ENCODE assay signal across 10 mouse cellular contexts in the genomic region with DNA sequence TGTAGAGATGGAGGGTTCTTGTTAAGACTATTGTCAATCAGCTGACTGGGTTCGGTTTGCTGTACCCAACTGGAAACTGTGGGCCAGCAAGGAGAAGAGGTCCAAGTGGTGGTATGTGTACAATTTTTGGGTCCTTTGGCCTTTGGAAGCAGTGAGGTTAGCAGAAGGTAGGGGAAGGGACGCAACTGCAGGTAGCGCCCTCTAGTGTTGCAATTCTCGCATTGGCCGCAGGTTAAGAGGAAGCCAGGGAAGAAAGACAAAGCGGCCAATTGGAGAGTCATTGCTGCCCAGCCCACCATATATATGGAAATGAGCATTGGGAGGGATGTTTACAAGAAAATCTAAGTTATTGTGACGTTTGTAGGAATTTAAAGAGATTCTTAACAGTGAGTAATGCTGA. TPM values are rescaled to one million over a fixed set of nuclear protein-coding genes. Genes with fewer than 3 reads are reported as not detected.
DNase-seq lines count a peak whose midpoint lies in the region; ATAC-seq and TF ChIP-seq lines count a peak whose summit lies in the region.
"Had no signal": no experiment of that assay in that cellular context is flagged by ENCODE, and none has a peak within 500 bp of the region (broad histone marks: within the 10 kb centered on the region; RNA-seq: fewer than 3 reads in every experiment).

No protein-coding gene starts in this region.

- TF ChIP-seq POLR2A in liver, adult 2 months (IDR thresholded peaks at IDR 0.05; ENCODE audit: extremely low read depth, insufficient read depth, low read length) = no peak

- H3K27ac ChIP-seq in kidney, embryonic 14.5 days (ENCODE audit: low read depth, low read length) = no peak overlapping the region
- H3K27ac ChIP-seq in liver, adult 2 months (replicated peaks; ENCODE audit: insufficient read depth, low read depth, low read length) = no peak overlapping the region
- H3K27ac ChIP-seq: limb, embryonic 15.5 days had no signal

- H3K36me3 ChIP-seq in kidney, embryonic 14.5 days (ENCODE audit: control insufficient read depth, insufficient read depth, low read length) = no peaks in the 10 kb centered on the region
- no peaks in the 10 kb centered on the region for H3K36me3 ChIP-seq in liver, adult 2 months (ENCODE audit: control insufficient read depth, insufficient read depth, low read length)
- H3K36me3 ChIP-seq: limb, embryonic 15.5 days had no signal

- WGBS in kidney, embryonic 14.5 days = 13% methylated on average over 7 of the region's 7 CpGs
- WGBS in liver, adult 2 months = 33% methylated on average over 7 of the region's 7 CpGs

- H3K9ac ChIP-seq in kidney, embryonic 14.5 days (ENCODE audit: low read depth, low read length) = no peak overlapping the region
- H3K9ac ChIP-seq in liver, adult 2 months (ENCODE audit: low read depth, low read length) = no peak overlapping the region
- H3K9ac ChIP-seq: limb, embryonic 15.5 days had no signal

- peak; percentile 43 for DNase-seq in kidney, adult 11 months
- DNase-seq in ES-CJ7 (ENCODE audit: low read depth, low spot score) = peak; percentile 92
- peak; percentile 60 to 72 for DNase-seq in adrenal gland, postnatal 36 days
- peak; percentile 9 to 25 for DNase-seq in gastrocnemius, postnatal 36 days
- peak; percentile 45 for DNase-seq in liver, adult 2 months (ENCODE audit: extremely low read depth, low read depth, low spot score)
- DNase-seq in retina, postnatal 1 day = peak; percentile 64

- no peak overlapping the region for H3K4me2 ChIP-seq in kidney, embryonic 14.5 days (replicated peaks; ENCODE audit: low read depth, low read length)
- H3K4me2 ChIP-seq: limb, embryonic 15.5 days had no signal

- no peaks in the 10 kb centered on the region for H3K79me2 ChIP-seq in liver, adult 2 months (ENCODE audit: control insufficient read depth, insufficient read depth, low read length)

- no peak for ATAC-seq in kidney, embryonic 14.5 days (ENCODE audit: low FRiP score, low TSS enrichment)
- ATAC-seq in inflammation-experienced regulatory T-cells, adult 6 months = no peak

- no peaks in the 10 kb centered on the region for H3K27me3 ChIP-seq in kidney, embryonic 14.5 days (ENCODE audit: control insufficient read depth, insufficient read depth, low read length)
- no peaks in the 10 kb centered on the region for H3K27me3 ChIP-seq in liver, adult 2 months (ENCODE audit: control insufficient read depth, insufficient read depth, low read length)
- H3K27me3 ChIP-seq: limb, embryonic 15.5 days had no signal

- H3K4me1 ChIP-seq in kidney, embryonic 14.5 days (ENCODE audit: control insufficient read depth, insufficient read depth, low read length) = no peaks in the 10 kb centered on the region
- H3K4me1 ChIP-seq in liver, adult 2 months (ENCODE audit: control insufficient read depth, insufficient read depth, low read length) = 0 out of 2 replicates have a peak, but pooled peaks cover 2% of the 10 kb centered on the region
- H3K4me1 ChIP-seq: limb, embryonic 15.5 days had no signal

- no peak overlapping the region for H3K4me3 ChIP-seq in kidney, embryonic 14.5 days (ENCODE audit: low read length)
- no peak overlapping the region for H3K4me3 ChIP-seq in liver, adult 2 months (ENCODE audit: insufficient read depth, low read depth, low read length)
- H3K4me3 ChIP-seq: erythroblast, embryonic 14.5 days; limb, embryonic 15.5 days had no signal

- TF ChIP-seq CTCF in liver, adult 2 months (IDR thresholded peaks at IDR 0.05; ENCODE audit: low read depth, low read length) = peak; percentile 92

- H3K9me3 ChIP-seq in kidney, embryonic 14.5 days (ENCODE audit: control insufficient read depth, low read length) = no peaks in the 10 kb centered on the region
- H3K9me3 ChIP-seq: limb, embryonic 15.5 days had no signal

- intact Hi-C loops in gastrocnemius, postnatal 36 days (cut with DNase I) = loop anchor here (1.0 to 5.0 kb wide), 2 partner anchors 60 to 133 kb away; no protein-coding TSS in a partner anchor

RNA-seq across cellular contexts. Expression of gene Pak1ip1, which starts 23.2 kb away (rescaled TPM):
- 78.0 and 79.5 TPM in 2 replicates for polyA plus RNA-seq in kidney, embryonic 14.5 days (2014; fragmentation: Nextera tagmentation; extraction: Ambion mirVana)
- 10 to 100 TPM; 62.7 to 63.9 TPM for total RNA-seq in adrenal gland, postnatal 36 days (2021)
- 10 to 100 TPM; 22.7 to 25.7 TPM for total RNA-seq in gastrocnemius, postnatal 36 days (2021)
- total RNA-seq in liver, adult 2 months (2014; rRNA removed) = 28.9 and 35.5 TPM in 2 replicates
- polyA plus RNA-seq in liver, adult 2 months (2012; rRNA removed) = 33.4 and 34.2 TPM in 2 replicates
- polyA plus RNA-seq in inflammation-experienced regulatory T-cells, adult 6 months (2017; shearing (Covaris generic)) = 100 to 1,000 TPM in 1 of 3 experiments, 10 to 100 TPM in 2; 75.7 to 103 (median 84.7) TPM

RNA-seq across cellular contexts. Expression of gene Tmem14c, which starts 38.5 kb away (rescaled TPM):
- 225 and 231 TPM in 2 replicates for polyA plus RNA-seq in kidney, embryonic 14.5 days (2014; fragmentation: Nextera tagmentation; extraction: Ambion mirVana)
- total RNA-seq in adrenal gland, postnatal 36 days (2021) = 100 to 1,000 TPM; 149 to 198 TPM
- 10 to 100 TPM; 68.4 to 75.3 TPM for total RNA-seq in gastrocnemius, postnatal 36 days (2021)
- 149 and 153 TPM in 2 replicates for total RNA-seq in liver, adult 2 months (2014; rRNA removed)
- polyA plus RNA-seq in liver, adult 2 months (2012; rRNA removed) = 201 and 244 TPM in 2 replicates
- polyA plus RNA-seq in inflammation-experienced regulatory T-cells, adult 6 months (2017; shearing (Covaris generic)) = 100 to 1,000 TPM; 130 to 207 (median 140) TPM

Comparison
In these comparisons a context has a peak if more than half of its experiments do, and no peak if none do; other contexts are left out.
1. DNase-seq: peak in every context shown above with its lines; median percentile 92 in ES-CJ7; 66 in adrenal gland, postnatal 36 days; 64 in retina, postnatal 1 day; 45 in liver, adult 2 months; 43 in kidney, adult 11 months; 17 in gastrocnemius, postnatal 36 days.